Mouse (Mus musculus) CH12.LX (cell line): ENCODE data around the gene Dmxl2. TPM values are rescaled to one million over a fixed set of nuclear protein-coding genes. Genes with fewer than 3 reads are reported as not detected.

Source experiments
- DNase-seq: peaks from one replicate; pipeline ENCODE4 v3.0.0-alpha.2; 2013; ENCODE audit errors: extremely low read depth
- H3K27ac ChIP-seq: 2 replicates; pipeline ENCODE4 v1.5.1; 2012; ENCODE audit warnings: low read depth, mild to moderate bottlenecking, control low read depth, moderate library complexity; ENCODE audit not compliant: insufficient read depth
- H3K27me3 ChIP-seq: replicated peaks from 2 replicates; pipeline ENCODE3; 2012; ENCODE audit warnings: inconsistent platforms
- H3K36me3 ChIP-seq, 2 experiments: replicated peaks in 1 of 2; 2 replicates each; pipeline versions ENCODE3 to v1.6.1; 2012; ENCODE audit warnings: inconsistent platforms in 1 of 2, low read length in 1 of 2, mild to moderate bottlenecking in 1 of 2, mixed read lengths in 1 of 2, moderate library complexity in 1 of 2; ENCODE audit not compliant: control insufficient read depth in 1 of 2, insufficient read depth in 1 of 2
- H3K4me1 ChIP-seq, 2 experiments: 2 replicates each; pipeline ENCODE4 v1.6.1; 2012; ENCODE audit warnings: inconsistent platforms in 1 of 2, moderate library complexity in 1 of 2; ENCODE audit not compliant: insufficient read depth in 2 of 2, control insufficient read depth in 1 of 2
- H3K4me2 ChIP-seq: 2 replicates; pipeline ENCODE4 v1.6.1; 2012; ENCODE audit warnings: low read depth, mild to moderate bottlenecking, control low read depth; ENCODE audit not compliant: poor library complexity, insufficient read depth, severe bottlenecking
- H3K4me3 ChIP-seq, 3 experiments: fragments of 150-350 bp in 1 of 3; sonication (generic) in 1 of 3; replicated peaks in 1 of 3; 2 replicates each; pipeline versions ENCODE3 to v1.5.1; 2011 to 2012; ENCODE audit warnings: low read depth in 2 of 3, low read length in 2 of 3, mild to moderate bottlenecking in 2 of 3, moderate library complexity in 2 of 3, control low read depth in 1 of 3, improper control_type of control experiment in 1 of 3, inconsistent platforms in 1 of 3, mixed read lengths in 1 of 3; ENCODE audit not compliant: poor library complexity in 1 of 3
- H3K79me2 ChIP-seq: replicated peaks from 2 replicates; pipeline ENCODE4 v1.6.1; 2012; ENCODE audit warnings: mild to moderate bottlenecking, moderate library complexity; ENCODE audit not compliant: control insufficient read depth, poor library complexity, insufficient read depth, severe bottlenecking; ENCODE audit errors: extremely low read depth
- H3K9ac ChIP-seq: 2 replicates; pipeline ENCODE4 v1.6.1; 2012; ENCODE audit warnings: low read depth, mild to moderate bottlenecking, control low read depth, moderate library complexity; ENCODE audit not compliant: insufficient read depth
- H3K9me3 ChIP-seq: replicated peaks from 2 replicates; pipeline ENCODE3; 2012; ENCODE audit warnings: low read length, inconsistent platforms, mixed read lengths
- BHLHE40 ChIP-seq: IDR thresholded peaks from 2 replicates; pipeline ENCODE4 v1.6.1; 2011; ENCODE audit warnings: mild to moderate bottlenecking, low read depth, low read length, improper control_type of control experiment
- CHD1 ChIP-seq: IDR thresholded peaks from 2 replicates; pipeline ENCODE4 v1.6.1; 2012; ENCODE audit warnings: low read depth, low read length, improper control_type of control experiment, inconsistent platforms
- CHD2 ChIP-seq: IDR thresholded peaks from 2 replicates; pipeline ENCODE4 v1.6.1; 2011; ENCODE audit warnings: low read length, improper control_type of control experiment
- CTCF ChIP-seq, 2 experiments: IDR thresholded peaks in 1 of 2; conservative IDR thresholded peaks in 1 of 2; 2 replicates each; pipeline ENCODE4 v1.5.1; 2011 to 2012; ENCODE audit warnings: low read depth in 2 of 2, low read length in 2 of 2, improper control_type of control experiment in 1 of 2, inconsistent platforms in 1 of 2, mild to moderate bottlenecking in 1 of 2, moderate library complexity in 1 of 2
- E2F4 ChIP-seq: IDR thresholded peaks from 2 replicates; pipeline ENCODE4 v1.6.1; 2011; ENCODE audit warnings: low read depth, low read length, improper control_type of control experiment; ENCODE audit not compliant: insufficient replicate concordance
- ELF1 ChIP-seq: IDR thresholded peaks from 2 replicates; pipeline ENCODE4 v1.6.1; 2014; ENCODE audit warnings: low read depth, mild to moderate bottlenecking, inconsistent platforms, low read length, improper control_type of control experiment
- EP300 ChIP-seq: IDR thresholded peaks from 2 replicates; pipeline ENCODE4 v1.6.1; 2011; ENCODE audit warnings: low read length, improper control_type of control experiment
- ETS1 ChIP-seq: conservative IDR thresholded peaks from 2 replicates; pipeline ENCODE4 v1.6.1; 2012; ENCODE audit warnings: low read depth, mild to moderate bottlenecking, inconsistent platforms, low read length, improper control_type of control experiment, moderate library complexity
- HCFC1 ChIP-seq: IDR thresholded peaks from 2 replicates; pipeline ENCODE4 v1.6.1; 2012; ENCODE audit warnings: low read depth, mild to moderate bottlenecking, inconsistent platforms, low read length, improper control_type of control experiment
- IRF4 ChIP-seq: IDR thresholded peaks from 2 replicates; pipeline ENCODE4 v1.6.1; 2014; ENCODE audit warnings: low read depth, mild to moderate bottlenecking, inconsistent platforms, low read length, improper control_type of control experiment
- JUN ChIP-seq: IDR thresholded peaks from 2 replicates; pipeline ENCODE4 v1.6.1; 2011; ENCODE audit warnings: low read depth, mild to moderate bottlenecking, low read length, improper control_type of control experiment, moderate library complexity; ENCODE audit not compliant: insufficient read depth
- JUND ChIP-seq: conservative IDR thresholded peaks from 2 replicates; pipeline ENCODE4 v1.6.1; 2011; ENCODE audit warnings: low read depth, low read length, improper control_type of control experiment
- KAT2A ChIP-seq: IDR thresholded peaks from 2 replicates; pipeline ENCODE4 v1.6.1; 2012; ENCODE audit warnings: low read length, improper control_type of control experiment, inconsistent platforms; ENCODE audit not compliant: insufficient replicate concordance
- MAFK ChIP-seq: IDR thresholded peaks from 2 replicates; pipeline ENCODE4 v1.6.1; 2011; ENCODE audit warnings: low read length, improper control_type of control experiment; ENCODE audit not compliant: insufficient replicate concordance
- MAX ChIP-seq: IDR thresholded peaks from 2 replicates; pipeline ENCODE4 v1.6.1; 2011; ENCODE audit warnings: low read length, improper control_type of control experiment
- MEF2A ChIP-seq: IDR thresholded peaks from 2 replicates; pipeline ENCODE4 v1.6.1; 2014; ENCODE audit warnings: low read depth, mild to moderate bottlenecking, inconsistent platforms, low read length, improper control_type of control experiment, borderline replicate concordance
- MXI1 ChIP-seq: IDR thresholded peaks from 2 replicates; pipeline ENCODE4 v1.6.1; 2011; ENCODE audit warnings: mild to moderate bottlenecking, low read depth, low read length, improper control_type of control experiment
- MYC ChIP-seq: IDR thresholded peaks from 2 replicates; pipeline ENCODE4 v1.6.1; 2011; ENCODE audit warnings: low read depth, mild to moderate bottlenecking, improper control_type of control experiment, low read length
- NELFE ChIP-seq: IDR thresholded peaks from 2 replicates; pipeline ENCODE4 v1.6.1; 2011; ENCODE audit warnings: low read depth, low read length, improper control_type of control experiment
- SMC3 ChIP-seq: IDR thresholded peaks from 2 replicates; pipeline ENCODE4 v1.6.1; 2011; ENCODE audit warnings: low read depth, low read length, improper control_type of control experiment
- TBP ChIP-seq: conservative IDR thresholded peaks from 2 replicates; pipeline ENCODE4 v1.6.1; 2011; ENCODE audit warnings: low read depth, low read length, improper control_type of control experiment
- TCF12 ChIP-seq: IDR thresholded peaks from 2 replicates; pipeline ENCODE4 v1.6.1; 2014; ENCODE audit warnings: low read depth, mild to moderate bottlenecking, inconsistent platforms, low read length, improper control_type of control experiment
- ZKSCAN1 ChIP-seq: IDR thresholded peaks from 2 replicates; pipeline ENCODE4 v1.6.1; 2012; ENCODE audit warnings: low read depth, inconsistent platforms, low read length, improper control_type of control experiment, borderline replicate concordance
- ZMIZ1 ChIP-seq: IDR thresholded peaks from 2 replicates; pipeline ENCODE4 v1.6.1; 2012; ENCODE audit warnings: low read depth, mild to moderate bottlenecking, inconsistent platforms, low read length, improper control_type of control experiment
- ZNF384 ChIP-seq: IDR thresholded peaks from 2 replicates; pipeline ENCODE4 v1.6.1; 2012; ENCODE audit warnings: low read depth, low read length, improper control_type of control experiment, inconsistent platforms
- dilution Hi-C: fragments of 300-500 bp; cut with MboI; formaldehyde crosslinking; loops from 2 replicates; pipeline ENCODE4 v1.14.3; 2020; ENCODE audit warnings: low sequenced_read_pairs; ENCODE audit not compliant: extremely low pct_unique_long_range_greater_than_20kb, extremely low pct_ligation_motif_present
- in situ Hi-C: fragments of 300-500 bp; cut with MboI; formaldehyde crosslinking; loops from 3 replicates; pipeline ENCODE4 v1.14.3; 2019; ENCODE audit warnings: low sequenced_read_pairs, low pct_ligation_motif_present, low pct_unique_long_range_greater_than_20kb, mixed read lengths
- polyA plus RNA-seq: library from polyadenylated mRNA; unstranded; fragments of >175 nt; gene quantifications from 2 replicates; pipeline ENCODE4 v1.2.1, GENCODE M21; 2012; ENCODE audit warnings: low read depth; ENCODE audit not compliant: insufficient read length
- total RNA-seq, 2 experiments: library from RNA; depleted of rRNA; stranded (reverse); fragments of 300-350 nt in 1 of 2; fragments of >200 nt in 1 of 2; gene quantifications; 2 replicates each; pipeline ENCODE4 v1.2.3; 2012 to 2014

Gene Dmxl2
- total and polyA plus RNA-seq, 3 experiments, result 21.8 to 23.7 (median 22.5) TPM

GRCm38 (mm10) chr9:54482763-54483162 lies 18.7 kb downstream of the Dmxl2 start:
- Histone ChIP-seq H3K36me3 (peaks cover 3 to 11% of the 10 kb centered on the region in 2 experiments), H3K4me1 (peaks cover 9 to 38% of the 10 kb centered on the region in 2 experiments), H3K27ac (no peak overlapping the region), H3K9ac (peak overlapping the region; percentile 44; the same call in 1 of the 2 replicates), H3K4me2 (peak overlapping the region; percentile 78), H3K9me3 (no peaks in the 10 kb centered on the region), H3K4me3 (no peak overlapping the region), H3K27me3 (no peaks in the 10 kb centered on the region), H3K79me2 (peaks cover 13% of the 10 kb centered on the region)
- dilution Hi-C loops, result no loop called here
- TF ChIP-seq TBP (no peak), MYC (peak; percentile 64; the same call in 1 of the 2 replicates), MAX (peak; percentile 61; the same call in 1 of the 2 replicates), MXI1 (0 out of 2 replicates have a peak, but pooled peaks have one; percentile 45)
- no peak for DNase-seq
- in situ Hi-C loops, result no loop called here

GRCm38 (mm10) chr9:54479054-54479453 lies 22.4 kb downstream of the Dmxl2 start:
- H3K4me1 ChIP-seq, result peaks cover 10 to 59% of the 10 kb centered on the region in 2 experiments
- DNase-seq, result no peak
- in situ Hi-C loops, result no loop called here
- no peak overlapping the region for H3K27ac ChIP-seq
- TF ChIP-seq ZNF384 (peak; percentile 62; the same call in 1 of the 2 replicates), TBP (no peak)
- peaks cover 10% of the 10 kb centered on the region for H3K79me2 ChIP-seq
- peaks cover 8 to 23% of the 10 kb centered on the region in 2 experiments for H3K36me3 ChIP-seq
- no peak overlapping the region for H3K4me3 ChIP-seq
- no peaks in the 10 kb centered on the region for H3K9me3 ChIP-seq
- H3K27me3 ChIP-seq, result no peaks in the 10 kb centered on the region
- H3K9ac ChIP-seq, result no peak overlapping the region
- H3K4me2 ChIP-seq, result no peak overlapping the region
- dilution Hi-C loops, result no loop called here

GRCm38 (mm10) chr9:54478117-54478516 lies 23.3 kb downstream of the Dmxl2 start:
- Histone ChIP-seq H3K4me1 (peaks cover 9 to 62% of the 10 kb centered on the region in 2 experiments), H3K27me3 (no peaks in the 10 kb centered on the region), H3K27ac (no peak overlapping the region), H3K4me2 (peak overlapping the region; percentile 74), H3K36me3 (peaks cover 8 to 23% of the 10 kb centered on the region in 2 experiments), H3K9me3 (no peaks in the 10 kb centered on the region), H3K79me2 (peaks cover 5% of the 10 kb centered on the region), H3K4me3 (no peak overlapping the region), H3K9ac (peak overlapping the region; percentile 48; the same call in 1 of the 2 replicates)
- DNase-seq, result peak; percentile 78
- in situ Hi-C loops (no loop called here), dilution Hi-C loops (no loop called here)
- TF ChIP-seq ELF1 (no peak), MAFK (peak; percentile 40; the same call in 1 of the 2 replicates), CTCF (conservative IDR thresholded peaks at IDR 0.05 in 1 of 2, IDR thresholded peaks at IDR 0.05 in 1 of 2; ENCODE audit: low read depth in 2 of 2, low read length in 2 of 2) (peak in 1 of 2 experiments; percentile 63; a peak in 2 of 4 replicates), CHD2 (no peak), ZKSCAN1 (no peak), ETS1 (peak; percentile 43; the same call in 1 of the 2 replicates), NELFE (no peak), JUN (no peak), JUND (no peak), CHD1 (no peak), ZMIZ1 (no peak), SMC3 (peak; percentile 58), ZNF384 (peak; percentile 32; the same call in 1 of the 2 replicates), MYC (0 out of 2 replicates have a peak, but pooled peaks have one; percentile 38), E2F4 (no peak), TCF12 (peak; percentile 36; the same call in 1 of the 2 replicates), MEF2A (peak; percentile 70; the same call in 1 of the 2 replicates), EP300 (0 out of 2 replicates have a peak, but pooled peaks have one; percentile 50), KAT2A (no peak), IRF4 (peak; percentile 51; the same call in 1 of the 2 replicates), BHLHE40 (0 out of 2 replicates have a peak, but pooled peaks have one; percentile 10), HCFC1 (no peak)
